Mouse (Mus musculus) liver, embryonic 15.5 days (tissue): ENCODE results near the gene Casq1. TPM values are rescaled to one million over a fixed set of nuclear protein-coding genes. Genes with fewer than 3 reads are reported as not detected.

Source experiments
- ATAC-seq: fragments of 200-750 bp; cut with Nextera tagmentation; 2 replicates; pipeline ENCODE4 v1.8.0; 2017; ENCODE audit warnings: moderate number of reproducible peaks, mild to moderate bottlenecking, moderate library complexity; ENCODE audit not compliant: insufficient read depth
- H3K27ac ChIP-seq: fragments of 300-500 bp; sonication (generic); replicated peaks from 2 replicates; pipeline ENCODE4 v1.5.1; 2015; ENCODE audit warnings: mild to moderate bottlenecking, inconsistent platforms
- H3K27me3 ChIP-seq: fragments of 300-500 bp; sonication (generic); 2 replicates; pipeline ENCODE4 v1.6.1; 2015; ENCODE audit warnings: mild to moderate bottlenecking, inconsistent platforms
- H3K36me3 ChIP-seq: fragments of 300-500 bp; sonication (generic); replicated peaks from 2 replicates; pipeline ENCODE4 v1.6.1; 2015; ENCODE audit warnings: moderate library complexity, mild to moderate bottlenecking, inconsistent platforms
- H3K4me1 ChIP-seq: fragments of 300-500 bp; sonication (generic); replicated peaks from 2 replicates; pipeline ENCODE4 v1.6.1; 2015; ENCODE audit warnings: inconsistent platforms
- H3K4me2 ChIP-seq: fragments of 300-500 bp; sonication (generic); 2 replicates; pipeline ENCODE4 v1.6.1; 2015; ENCODE audit warnings: moderate library complexity, mild to moderate bottlenecking, inconsistent platforms
- H3K4me3 ChIP-seq: fragments of 300-500 bp; sonication (generic); replicated peaks from 2 replicates; pipeline ENCODE4 v1.5.1; 2015; ENCODE audit warnings: mild to moderate bottlenecking, inconsistent platforms
- H3K9ac ChIP-seq: fragments of 300-500 bp; sonication (generic); 2 replicates; pipeline ENCODE4 v1.6.1; 2015; ENCODE audit warnings: moderate library complexity, mild to moderate bottlenecking, inconsistent platforms
- H3K9me3 ChIP-seq: fragments of 300-500 bp; sonication (generic); replicated peaks from 2 replicates; pipeline ENCODE4 v1.6.1; 2016; ENCODE audit warnings: inconsistent platforms
- WGBS: fragments of 180-500 bp; shearing (Covaris S2); methylation state at CpG from one replicate; pipeline ENCODE4 v1.1.7; 2015; ENCODE audit warnings: mixed read lengths; ENCODE audit not compliant: insufficient replicate concordance; 5-methylcytosine and 5-hydroxymethylcytosine counted together
- polyA plus RNA-seq: library from polyadenylated mRNA; unstranded; fragments of >200 nt; fragmentation: Nextera tagmentation; extraction: Ambion mirVana; gene quantifications from 2 replicates; pipeline ENCODE4 v1.2.1, GENCODE M21; 2015

The Casq1 gene
- polyA plus RNA-seq, 1 experiment from 2014 or later, result 5.0 TPM

- Histone ChIP-seq H3K9ac (0 out of 2 replicates have a peak overlapping the region, but pooled peaks have one; percentile 51), H3K27me3 (peaks cover 26% of the 10 kb centered on the region), H3K4me2 (peak overlapping the region; percentile 72), H3K36me3 (peaks cover 14% of the 10 kb centered on the region; the same call in 1 of the 2 replicates), H3K4me1 (peaks cover 52% of the 10 kb centered on the region), H3K27ac (no peak overlapping the region), H3K9me3 (no peaks in the 10 kb centered on the region), H3K4me3 (peak overlapping the region; percentile 60)
- ATAC-seq, result no peak
- WGBS, result 20% methylated on average over 3 of the region's 3 CpGs
Measured at GRCm38 (mm10) chr1:172205741-172206087, 14.0 kb downstream of the Casq1 start.

- no peak overlapping the region for H3K27ac ChIP-seq
- H3K4me3 ChIP-seq, result no peak overlapping the region
Measured at GRCm38 (mm10) chr1:172204814-172205740, 14.6 kb downstream of the Casq1 start.

GRCm38 (mm10) chr1:172204033-172204813 is 15.4 kb downstream of the Casq1 start:
- 49% methylated on average over 9 of the region's 9 CpGs for WGBS

More at GRCm38 (mm10) chr1:172204814-172205740, 14.6 kb downstream of the Casq1 start:
- H3K9ac ChIP-seq, result no peak overlapping the region
- peak overlapping the region; percentile 72 for H3K4me2 ChIP-seq
- peaks cover 20% of the 10 kb centered on the region for H3K36me3 ChIP-seq
- ATAC-seq, result no peak
- H3K9me3 ChIP-seq, result no peaks in the 10 kb centered on the region
- H3K4me1 ChIP-seq, result peaks cover 52% of the 10 kb centered on the region
- peaks cover 26% of the 10 kb centered on the region for H3K27me3 ChIP-seq
- WGBS, result 59% methylated on average over 15 of the region's 15 CpGs

GRCm38 (mm10) chr1:172203566-172203965 is 16.1 kb downstream of the Casq1 start:
- no peak overlapping the region; the same call in 1 of the 2 replicates for H3K27ac ChIP-seq
- H3K36me3 ChIP-seq, result peaks cover 33% of the 10 kb centered on the region
- no peak for ATAC-seq
- H3K9ac ChIP-seq, result no peak overlapping the region
- WGBS, result 22% methylated on average over 4 of the region's 4 CpGs
- no peak overlapping the region for H3K4me3 ChIP-seq
- peaks cover 52% of the 10 kb centered on the region for H3K4me1 ChIP-seq
- H3K27me3 ChIP-seq, result peaks cover 26% of the 10 kb centered on the region
- no peaks in the 10 kb centered on the region for H3K9me3 ChIP-seq
- no peak overlapping the region for H3K4me2 ChIP-seq

More at GRCm38 (mm10) chr1:172204033-172204813, 15.4 kb downstream of the Casq1 start:
- Histone ChIP-seq H3K27me3 (peaks cover 26% of the 10 kb centered on the region), H3K9ac (no peak overlapping the region), H3K36me3 (peaks cover 28% of the 10 kb centered on the region), H3K9me3 (no peaks in the 10 kb centered on the region), H3K4me1 (peaks cover 52% of the 10 kb centered on the region), H3K4me2 (no peak overlapping the region), H3K4me3 (no peak overlapping the region), H3K27ac (0 out of 2 replicates have a peak overlapping the region, but pooled peaks have one; percentile 11)
- ATAC-seq, result no peak

- H3K4me2 ChIP-seq, result no peak overlapping the region
- no peak overlapping the region for H3K9ac ChIP-seq
- ATAC-seq, result no peak
- H3K27ac ChIP-seq, result no peak overlapping the region; the same call in 1 of the 2 replicates
- H3K36me3 ChIP-seq, result peaks cover 39% of the 10 kb centered on the region
- WGBS, result 57% methylated on average over 2 of the region's 2 CpGs
- H3K9me3 ChIP-seq, result no peaks in the 10 kb centered on the region
- H3K4me3 ChIP-seq, result no peak overlapping the region
- peaks cover 26% of the 10 kb centered on the region for H3K27me3 ChIP-seq
- peaks cover 52% of the 10 kb centered on the region for H3K4me1 ChIP-seq
Measured at GRCm38 (mm10) chr1:172202894-172203522, 16.7 kb downstream of the Casq1 start.

GRCm38 (mm10) chr1:172201967-172202880 is 17.4 kb downstream of the Casq1 start:
- Histone ChIP-seq H3K4me3 (no peak overlapping the region), H3K27me3 (peaks cover 22% of the 10 kb centered on the region), H3K9ac (no peak overlapping the region), H3K36me3 (peaks cover 47% of the 10 kb centered on the region), H3K4me1 (peaks cover 49% of the 10 kb centered on the region), H3K27ac (no peak overlapping the region), H3K4me2 (no peak overlapping the region), H3K9me3 (no peaks in the 10 kb centered on the region)
- 61% methylated on average over 14 of the region's 14 CpGs for WGBS
- no peak for ATAC-seq

GRCm38 (mm10) chr1:172200871-172201447 is 18.7 kb downstream of the Casq1 start:
- Histone ChIP-seq H3K27me3 (peaks cover 9% of the 10 kb centered on the region), H3K9ac (no peak overlapping the region), H3K4me2 (no peak overlapping the region), H3K36me3 (peaks cover 59% of the 10 kb centered on the region), H3K9me3 (no peaks in the 10 kb centered on the region), H3K4me3 (no peak overlapping the region), H3K27ac (no peak overlapping the region), H3K4me1 (peaks cover 37% of the 10 kb centered on the region)
- WGBS, result 73% methylated on average over 7 of the region's 7 CpGs
- no peak for ATAC-seq

GRCm38 (mm10) chr1:172200161-172200560 is 19.5 kb downstream of the Casq1 start:
- H3K27ac ChIP-seq, result no peak overlapping the region
- H3K4me2 ChIP-seq, result no peak overlapping the region
- peaks cover 30% of the 10 kb centered on the region for H3K4me1 ChIP-seq
- H3K27me3 ChIP-seq, result peaks cover 1% of the 10 kb centered on the region
- H3K36me3 ChIP-seq, result peaks cover 67% of the 10 kb centered on the region
- ATAC-seq, result no peak
- H3K9me3 ChIP-seq, result no peaks in the 10 kb centered on the region
- no peak overlapping the region for H3K9ac ChIP-seq
- no peak overlapping the region for H3K4me3 ChIP-seq
- 88% methylated on average over 5 of the region's 5 CpGs for WGBS

- no peak overlapping the region for H3K27ac ChIP-seq
- no peak overlapping the region for H3K9ac ChIP-seq
- WGBS, result 71% methylated on average over 4 of the region's 4 CpGs
- ATAC-seq, result no peak
- no peaks in the 10 kb centered on the region for H3K27me3 ChIP-seq
- peaks cover 79% of the 10 kb centered on the region for H3K36me3 ChIP-seq
- H3K4me1 ChIP-seq, result peaks cover 22% of the 10 kb centered on the region
- H3K4me3 ChIP-seq, result no peak overlapping the region
- no peak overlapping the region for H3K4me2 ChIP-seq
- H3K9me3 ChIP-seq, result no peaks in the 10 kb centered on the region
Measured at GRCm38 (mm10) chr1:172198996-172199395, 20.7 kb downstream of the Casq1 start.

- Histone ChIP-seq H3K4me2 (no peak overlapping the region), H3K4me3 (no peak overlapping the region), H3K9ac (no peak overlapping the region), H3K27me3 (no peaks in the 10 kb centered on the region), H3K4me1 (peaks cover 17% of the 10 kb centered on the region), H3K27ac (no peak overlapping the region), H3K9me3 (no peaks in the 10 kb centered on the region), H3K36me3 (peaks cover 85% of the 10 kb centered on the region)
- no peak for ATAC-seq
- WGBS, result 90% methylated on average over 8 of the region's 8 CpGs
Measured at GRCm38 (mm10) chr1:172198316-172198715, 21.4 kb downstream of the Casq1 start.
